Mouse (Mus musculus) gastrocnemius, postnatal 25 days (tissue): ENCODE results near the gene Pawr. TPM values are rescaled to one million over a fixed set of nuclear protein-coding genes. Genes with fewer than 3 reads are reported as not detected.

Experiments
- DNase-seq: peaks from one replicate; pipeline ENCODE4 v3.0.0; 2022
- total RNA-seq, 2 experiments: library from RNA; stranded (reverse); gene quantifications; 1 replicate in 1 of 2; 2 replicates in 1 of 2; pipeline ENCODE4 v1.2.3; 2021

Gene Pawr
- total RNA-seq, 2 experiments from 2014 or later: 0.51 to 1.3 TPM

DNA sequence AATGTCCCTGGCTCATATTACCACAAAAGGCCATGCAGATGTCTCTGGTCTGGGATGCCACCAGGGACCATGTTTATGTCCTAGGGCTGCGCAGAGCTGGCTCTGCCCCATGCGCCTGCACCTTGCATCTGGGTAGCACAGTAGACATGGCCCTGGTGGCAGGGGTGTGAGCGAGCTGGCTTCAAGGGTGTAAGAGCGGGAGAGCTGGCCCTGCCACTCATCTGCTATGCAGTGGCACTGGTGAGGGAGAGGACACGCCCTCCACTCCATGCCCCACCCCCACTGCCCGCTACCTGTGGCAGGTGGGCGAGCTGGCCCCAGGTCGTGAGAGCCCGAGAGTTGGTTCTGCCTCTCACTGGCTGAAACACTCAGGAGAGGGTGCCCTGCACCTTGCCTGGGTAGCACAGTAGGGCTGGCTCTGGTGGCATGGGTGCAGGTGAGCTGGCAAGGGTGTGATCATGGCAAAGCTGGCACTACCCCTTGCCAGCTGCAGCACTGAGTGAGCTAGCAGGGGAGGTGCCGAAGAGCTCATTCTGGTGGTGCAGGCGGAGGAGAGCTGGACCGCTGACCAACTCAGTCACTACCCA, 24.8 kb downstream of the Pawr start:
- no peak for DNase-seq

DNA sequence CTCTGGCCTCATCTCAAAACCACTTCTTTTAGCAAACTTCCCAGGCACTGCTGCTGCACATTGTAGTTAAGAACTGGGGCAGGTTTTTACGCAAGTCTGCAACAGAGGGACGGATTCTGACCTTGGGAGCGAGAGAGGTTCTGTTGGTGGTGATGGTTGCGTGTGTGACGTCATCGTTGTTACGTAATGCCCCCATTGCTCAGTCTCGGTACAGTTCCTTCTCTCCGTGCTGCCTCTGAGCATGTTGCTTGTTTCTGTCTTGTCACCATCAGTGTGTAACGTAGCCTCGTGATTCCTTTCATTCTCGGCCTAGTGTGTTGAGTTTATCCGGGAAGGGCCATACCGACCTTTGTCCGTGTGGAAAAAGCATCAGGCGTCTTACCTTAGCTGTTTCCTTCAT, 28.1 kb downstream of the Pawr start:
- DNase-seq: no peak

DNA sequence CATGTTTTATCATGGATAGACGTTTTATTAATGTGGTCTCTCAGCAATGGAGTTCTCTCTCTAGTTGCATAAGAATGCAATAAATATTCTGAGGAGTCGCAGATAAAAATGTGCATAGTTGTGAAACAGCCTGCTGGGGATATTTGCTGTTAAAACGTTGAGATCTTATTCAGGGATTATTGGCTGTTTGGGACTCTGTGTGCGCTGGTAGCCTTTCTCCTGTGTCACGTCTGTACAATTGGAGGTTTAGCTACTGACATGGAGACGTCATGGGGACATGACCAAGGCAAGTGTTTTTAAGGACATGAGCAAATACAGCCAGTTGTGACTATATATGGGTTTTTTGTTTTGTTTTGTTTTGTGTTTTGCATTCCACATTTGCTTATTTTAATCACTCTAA, 28.9 kb downstream of the Pawr start:
- DNase-seq: no peak

DNA sequence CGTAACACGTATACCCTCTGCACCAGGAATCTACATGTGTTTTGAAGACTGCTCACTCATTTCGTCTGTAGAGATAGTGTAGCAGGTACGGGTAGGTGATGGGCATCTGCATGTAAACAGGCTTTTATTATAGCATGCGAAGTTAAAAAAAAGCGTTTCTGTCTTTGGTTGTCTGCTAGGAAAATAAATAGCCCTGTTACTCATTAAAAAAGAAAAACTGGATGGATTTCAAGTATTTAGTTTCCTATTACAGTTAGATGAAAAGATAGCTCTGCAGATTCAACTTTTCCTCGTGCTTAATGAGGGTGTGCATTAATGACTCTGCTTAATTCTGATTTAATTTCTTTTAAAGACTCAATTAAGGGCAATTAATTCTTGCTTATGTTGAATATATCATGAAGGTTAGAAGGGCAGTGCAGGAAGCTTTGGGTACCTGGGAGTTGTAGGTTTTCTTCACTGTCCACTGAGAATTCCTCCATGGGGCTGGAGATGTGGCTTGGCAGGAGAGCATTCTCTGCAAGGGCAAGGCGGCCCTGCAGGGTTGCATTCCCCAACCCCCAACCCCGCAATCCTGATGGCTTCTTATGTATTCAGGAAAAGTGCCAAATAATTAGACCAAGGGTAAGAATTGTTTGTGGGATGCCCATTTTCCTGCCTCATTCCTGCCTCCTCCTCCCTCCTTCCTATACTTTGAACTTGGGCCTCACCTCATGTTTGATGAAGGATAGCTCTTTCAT, 29.7 kb downstream of the Pawr start:
- no peak for DNase-seq

DNA sequence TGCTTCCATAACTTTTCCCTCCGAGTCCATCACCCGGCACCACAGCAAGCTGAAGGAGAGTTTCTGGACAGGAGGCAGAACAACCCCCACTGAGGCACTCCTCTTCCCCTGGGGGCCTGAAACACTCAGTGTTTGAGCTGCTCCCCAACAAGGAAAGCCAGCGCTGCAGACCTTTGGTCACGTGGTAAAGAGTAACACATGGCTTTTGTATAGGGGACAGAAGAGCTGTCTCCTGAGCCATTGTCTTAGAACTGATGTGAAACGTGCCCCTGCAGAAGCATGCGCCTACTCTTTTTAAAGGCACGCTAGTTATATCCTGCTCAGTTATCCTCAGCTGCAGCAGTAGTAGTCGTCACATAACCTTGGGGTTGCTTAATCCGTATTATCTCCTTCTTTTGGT, 32.0 kb downstream of the Pawr start:
- DNase-seq: no peak

DNA sequence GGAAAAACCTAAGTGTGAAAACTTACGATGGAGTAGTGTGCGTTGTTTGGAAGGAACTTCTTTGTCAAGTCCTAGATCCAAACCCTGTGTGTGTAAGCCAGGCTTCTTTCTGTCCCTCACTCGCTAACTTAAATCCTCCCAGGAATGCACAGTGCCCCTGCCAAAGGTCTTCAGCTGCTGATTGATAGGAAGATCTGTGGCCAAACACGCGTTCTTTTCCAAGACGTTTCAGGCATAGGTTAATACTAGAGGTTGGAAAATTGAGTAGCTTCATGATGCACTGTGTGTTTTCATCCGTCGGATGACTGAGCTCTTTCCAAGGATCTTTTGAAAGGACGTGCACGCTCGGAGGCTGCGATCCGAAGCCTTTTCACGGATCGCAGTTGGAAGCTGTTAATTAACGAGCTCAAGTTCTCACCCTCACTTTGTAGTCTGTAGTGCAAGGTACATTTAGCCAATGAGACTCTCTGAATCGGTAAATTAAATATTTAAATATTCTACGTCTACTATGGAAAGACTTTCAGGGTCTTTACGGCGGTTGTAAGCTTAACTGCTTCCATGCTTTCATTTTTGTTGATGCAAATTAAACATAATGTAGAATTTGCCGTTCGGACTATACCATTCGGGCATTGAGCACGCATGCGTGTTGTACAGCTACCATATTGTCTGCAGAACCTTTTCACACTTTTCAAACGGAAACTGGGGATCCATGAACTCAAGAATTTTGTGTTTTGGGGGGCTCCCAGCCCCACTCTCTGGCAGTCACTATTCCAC, 33.2 kb downstream of the Pawr start:
- no peak for DNase-seq

DNA sequence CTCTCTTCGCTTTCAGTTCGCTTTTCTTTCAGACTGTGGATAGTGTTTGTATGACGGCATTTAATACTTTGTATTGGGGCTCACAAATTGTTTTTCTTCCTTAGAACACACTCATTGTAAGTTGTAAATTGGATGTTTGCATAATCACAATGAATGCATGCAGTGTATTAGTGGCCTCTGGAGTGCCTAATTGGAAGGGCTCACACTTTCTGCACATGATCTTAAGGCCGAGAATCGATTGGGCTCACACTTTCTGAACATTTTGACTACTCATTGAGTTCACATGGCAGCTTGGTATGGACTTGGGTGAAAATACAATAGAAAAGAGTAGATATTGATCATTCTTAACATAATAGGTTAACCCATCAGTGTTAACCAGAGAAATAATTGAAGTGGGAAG, 34.3 kb downstream of the Pawr start:
- DNase-seq: no peak

DNA sequence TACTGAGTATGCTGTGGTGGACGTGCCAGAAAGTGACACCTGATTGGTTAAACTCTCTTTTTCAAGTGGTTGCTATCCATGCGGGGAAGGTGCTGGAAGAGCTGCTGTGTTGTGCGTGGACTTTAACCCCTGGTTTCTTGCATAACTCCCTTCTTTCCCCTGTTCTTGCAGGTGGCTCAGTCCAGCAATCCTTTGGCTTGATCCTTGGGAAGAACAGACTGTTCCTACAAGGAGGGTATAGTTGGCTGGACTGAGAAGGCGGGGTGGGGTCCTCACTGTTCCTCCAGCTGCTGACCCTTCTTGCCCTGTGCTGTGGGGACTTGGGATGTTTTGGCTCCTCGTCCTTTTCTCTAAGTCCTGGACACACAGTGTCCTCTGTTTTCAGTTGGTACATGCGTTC, 36.4 kb downstream of the Pawr start:
- no peak for DNase-seq

DNA sequence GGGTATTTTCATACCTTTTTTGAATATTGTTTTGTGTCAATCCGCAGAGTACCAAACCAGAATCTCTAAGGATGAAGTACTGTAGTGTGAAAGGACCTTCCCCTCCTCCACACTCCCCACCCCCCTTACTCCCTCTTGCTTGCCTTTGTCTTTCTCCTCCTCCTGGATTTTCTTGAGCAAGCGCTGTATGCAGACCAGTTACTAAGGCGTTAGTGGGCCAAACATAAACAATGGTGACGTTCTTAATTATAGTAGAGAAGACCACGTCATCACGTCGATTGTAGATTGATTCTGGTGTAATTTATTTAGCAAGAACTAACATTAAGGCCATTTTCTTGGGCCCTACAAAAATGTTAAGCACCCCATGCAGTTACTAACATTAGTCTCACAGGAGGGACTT, 40.3 kb downstream of the Pawr start:
- DNase-seq: no peak

DNA sequence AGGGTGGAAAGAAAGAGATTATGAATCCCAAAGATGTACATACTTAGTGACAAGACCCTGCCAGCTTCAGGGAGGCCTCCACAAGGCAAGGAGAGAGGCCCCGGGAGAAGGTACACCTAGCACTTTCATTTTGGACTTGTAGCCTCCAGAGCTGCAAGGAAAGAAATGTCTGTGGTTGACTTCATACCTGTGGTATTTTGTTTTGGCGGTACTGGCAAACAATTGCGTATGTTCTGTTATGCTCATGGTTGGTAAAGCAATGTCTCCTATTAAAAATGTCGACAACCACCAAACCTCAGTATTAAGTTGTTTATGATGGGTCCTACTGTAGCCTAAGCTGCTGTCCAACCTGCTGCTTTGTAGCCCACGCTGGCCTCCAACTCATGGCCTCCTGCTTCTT, 40.9 kb downstream of the Pawr start:
- no peak for DNase-seq

DNA sequence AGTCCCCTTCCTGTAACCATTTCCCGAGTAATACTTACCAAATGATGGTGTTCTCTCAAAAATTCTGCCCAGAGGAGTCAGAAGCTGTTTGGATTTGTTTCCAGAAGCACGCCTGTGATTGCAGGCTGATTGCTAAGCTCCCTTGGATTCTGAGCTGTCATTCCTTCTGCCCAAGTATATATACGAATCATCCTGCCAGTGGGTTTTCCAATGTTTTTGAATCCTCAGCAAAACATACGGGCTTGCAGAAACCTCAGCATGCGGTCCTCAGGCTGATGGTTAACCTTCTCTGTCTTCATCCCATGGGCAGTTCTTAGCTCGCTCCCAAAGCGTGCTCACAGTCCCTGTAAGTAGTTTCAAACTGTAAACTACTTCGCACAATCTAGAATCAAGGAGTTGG, 43.9 kb downstream of the Pawr start:
- DNase-seq: no peak

DNA sequence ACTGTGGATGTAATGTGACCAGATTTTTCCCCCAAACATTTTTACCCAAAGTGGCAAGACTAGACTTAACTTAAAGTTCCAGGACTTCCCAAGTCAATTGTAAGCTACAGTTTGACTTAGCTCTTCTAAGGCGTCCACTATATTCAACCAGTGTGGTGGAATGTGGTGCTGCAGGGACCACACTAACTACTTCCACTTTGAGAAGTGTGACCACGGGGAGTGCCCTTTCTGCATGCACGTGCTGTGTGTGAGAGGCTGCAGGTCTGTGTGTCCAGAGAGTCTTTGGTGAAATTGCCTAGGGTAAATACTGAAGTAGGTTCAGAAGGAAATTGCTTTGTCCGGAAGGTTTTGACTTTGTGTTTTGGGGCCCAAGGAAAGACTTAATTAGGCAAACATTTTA, 44.4 kb downstream of the Pawr start:
- DNase-seq: no peak

DNA sequence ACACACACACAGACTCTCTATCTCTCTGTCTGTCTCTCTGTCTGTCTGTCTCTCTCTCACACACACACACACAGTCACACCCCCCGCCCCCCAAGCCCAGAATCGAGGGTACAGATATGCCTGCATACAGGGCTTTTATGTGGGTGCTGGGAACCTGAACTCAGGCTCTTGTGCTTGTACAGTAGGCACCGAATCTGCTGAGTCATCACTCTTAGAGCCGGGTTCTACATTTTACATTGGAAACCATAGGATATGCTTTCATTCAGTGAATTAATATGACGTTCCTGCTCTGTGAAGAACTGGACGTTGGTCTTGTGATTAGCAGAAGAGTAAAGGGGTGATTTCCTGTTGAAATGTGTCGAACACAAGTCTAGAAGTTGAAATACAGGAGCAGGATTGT, 45.4 kb downstream of the Pawr start:
- DNase-seq: no peak

DNA sequence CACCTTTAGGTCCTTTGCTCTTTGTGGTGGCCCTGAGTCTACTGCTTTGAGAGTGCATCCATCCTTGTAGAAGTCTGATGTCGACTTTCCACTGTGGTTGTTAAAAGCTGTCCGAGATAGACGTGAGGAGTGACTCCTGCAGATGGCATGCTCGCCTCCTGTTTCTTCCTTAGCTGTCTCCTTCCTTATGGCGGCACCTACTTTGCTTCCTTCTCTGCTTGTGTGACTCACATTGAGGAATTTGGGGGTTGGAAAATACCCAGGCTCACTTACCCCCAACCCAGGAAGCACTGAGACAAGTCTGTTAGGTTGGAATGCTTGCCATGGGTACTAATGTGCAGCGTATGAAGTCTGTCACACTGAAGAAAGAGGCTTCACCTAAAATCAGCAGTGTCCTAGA, 46.1 kb downstream of the Pawr start:
- DNase-seq: no peak

DNA sequence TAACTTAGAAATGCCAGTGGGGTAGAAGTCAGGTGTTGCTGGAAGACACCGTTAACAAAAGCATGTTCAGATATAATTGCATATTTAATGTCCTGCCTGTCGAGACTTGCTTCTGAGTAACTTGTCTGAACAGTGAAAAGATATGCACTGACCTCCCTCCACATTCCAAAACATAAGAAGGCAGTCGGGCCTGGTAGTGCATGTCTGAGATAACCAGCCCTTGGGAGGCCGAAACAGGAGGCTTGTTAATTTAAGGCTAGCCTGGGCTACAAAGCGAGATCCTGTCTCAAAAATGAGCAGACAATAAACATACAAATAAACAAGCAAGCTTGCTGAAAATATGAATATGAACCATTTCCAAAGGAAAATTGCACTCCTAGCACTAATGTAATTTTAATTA, 46.6 kb downstream of the Pawr start:
- no peak for DNase-seq

DNA sequence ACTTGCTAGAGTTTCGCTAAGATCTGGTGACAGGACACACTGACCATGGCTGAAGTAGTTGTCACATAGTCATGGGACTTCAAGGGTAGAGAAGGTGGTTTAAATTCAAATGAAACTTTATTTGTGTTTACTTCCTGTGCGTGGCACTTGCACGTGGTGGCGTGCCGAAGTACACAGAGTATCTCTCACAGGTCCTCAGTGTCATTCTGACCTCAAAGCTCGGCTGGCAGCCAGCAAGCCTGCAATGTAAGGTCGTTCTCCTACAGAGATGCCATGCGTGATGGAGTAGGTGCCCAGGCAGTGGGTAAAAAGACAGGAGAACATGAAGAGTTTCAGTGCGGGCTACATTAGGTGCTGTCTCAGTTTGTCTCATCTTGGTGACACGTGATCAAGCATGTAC, 48.8 kb downstream of the Pawr start:
- DNase-seq: no peak

DNA sequence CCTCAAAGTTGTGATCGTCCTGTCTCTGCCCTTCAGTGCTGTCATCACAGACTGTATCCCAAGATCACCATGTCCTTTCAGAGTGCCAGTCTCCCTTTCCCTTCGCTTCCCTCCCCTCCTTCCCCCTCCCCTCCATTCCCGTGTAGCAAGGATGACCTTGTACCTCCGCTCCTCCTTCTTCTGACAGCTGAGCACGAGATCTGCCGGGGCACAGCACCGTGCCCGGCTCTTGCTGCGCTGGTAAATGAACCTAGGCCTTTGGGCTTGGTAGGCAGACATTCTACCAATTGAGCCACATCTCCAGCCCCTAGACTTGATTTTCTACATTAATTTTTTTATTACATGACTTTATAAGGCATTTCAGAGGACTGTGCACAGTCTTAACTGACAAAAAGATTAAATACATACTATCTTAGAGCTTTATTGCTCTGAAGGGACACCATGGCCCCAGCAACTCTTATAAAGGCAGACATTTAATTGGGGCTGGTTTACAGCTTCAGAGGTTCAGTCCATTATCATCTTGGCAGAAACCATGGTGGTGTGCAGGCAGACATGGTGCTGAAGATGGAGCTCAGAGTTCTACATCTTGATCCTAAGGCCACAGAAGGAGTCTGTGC, 52.3 kb downstream of the Pawr start:
- no peak for DNase-seq

DNA sequence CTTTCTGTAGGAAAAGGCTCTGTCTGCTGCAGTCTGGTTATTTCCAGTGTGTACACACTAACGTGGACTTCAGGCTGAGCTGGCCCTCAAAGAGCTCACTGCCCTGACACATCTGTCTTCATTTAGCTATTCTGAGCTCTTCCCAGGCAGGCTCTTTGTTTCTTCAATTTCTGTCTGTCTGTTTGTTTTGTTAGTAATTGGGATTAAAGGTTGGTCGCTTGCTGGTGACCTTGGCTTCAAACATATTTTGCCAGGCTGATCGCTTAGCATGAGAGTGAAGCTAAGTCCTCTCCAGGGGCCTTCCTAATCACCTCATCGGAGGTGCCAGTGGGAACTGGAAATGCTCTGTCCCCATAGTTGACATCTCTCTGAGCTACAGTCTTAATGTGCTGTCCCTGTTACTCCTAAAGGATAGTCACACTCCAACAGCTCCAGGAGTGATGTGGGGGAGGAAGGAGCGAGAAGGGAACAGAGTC, 53.6 kb downstream of the Pawr start:
- no peak for DNase-seq

DNA sequence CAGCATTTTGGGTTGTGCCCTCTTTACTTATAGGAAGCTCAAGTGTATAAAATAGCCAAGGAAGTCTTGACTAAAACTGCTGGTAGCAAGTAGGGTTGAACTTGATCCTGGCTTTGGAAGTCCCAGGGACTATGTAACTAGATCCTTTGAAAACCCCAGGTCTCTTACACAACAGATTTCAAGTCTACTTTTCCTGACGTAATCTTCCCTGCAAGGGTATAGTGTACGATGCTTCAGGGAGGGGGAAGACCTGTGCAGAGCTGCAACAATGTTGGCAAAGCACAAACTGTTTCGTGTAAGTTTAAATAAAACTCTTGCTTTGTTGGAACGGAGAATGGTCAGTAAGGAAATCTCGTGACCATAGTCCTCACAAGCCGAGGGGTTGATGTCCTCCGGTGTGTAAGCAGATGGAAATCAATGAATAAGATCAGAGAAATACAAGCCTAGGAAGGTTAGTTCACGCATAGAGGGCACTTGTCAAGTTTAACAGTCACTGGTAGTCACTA, 56.5 kb downstream of the Pawr start:
- no peak for DNase-seq

DNA sequence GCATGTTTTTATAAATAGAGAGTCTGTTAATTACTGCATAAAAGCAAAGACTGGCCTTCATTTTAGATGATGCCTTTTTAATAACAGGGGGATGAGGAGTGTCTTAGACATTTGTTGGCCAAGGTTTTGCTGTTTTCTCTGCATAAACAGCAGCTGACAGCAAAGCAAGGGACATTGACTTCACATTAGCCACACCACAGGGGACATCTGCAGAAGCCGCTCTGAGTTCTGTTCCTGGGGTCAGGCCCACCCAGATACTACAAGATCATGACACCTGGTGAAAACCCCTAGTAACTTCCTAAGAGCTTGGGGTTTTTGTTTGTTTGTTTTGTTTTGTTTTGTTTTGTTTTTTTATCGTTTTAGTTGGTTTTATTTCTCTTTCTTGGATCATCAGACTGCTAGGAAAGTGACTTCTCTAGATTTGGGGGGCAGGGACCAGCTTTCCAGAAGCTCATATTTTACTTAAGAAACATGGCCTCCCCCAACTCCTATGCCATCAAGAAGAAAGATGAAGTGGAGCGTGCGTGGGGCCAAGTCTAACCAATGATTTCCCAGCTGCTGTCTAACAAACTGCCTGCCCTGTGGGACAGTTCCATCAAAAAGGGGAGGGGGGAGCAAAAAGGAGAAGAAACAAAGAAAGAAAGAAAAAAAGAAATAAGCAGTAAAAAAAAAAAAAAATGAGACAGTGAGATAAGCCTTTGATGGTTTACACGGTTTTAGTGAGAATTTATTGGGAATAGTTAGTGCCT, 57.4 kb downstream of the Pawr start:
- no peak for DNase-seq

DNA sequence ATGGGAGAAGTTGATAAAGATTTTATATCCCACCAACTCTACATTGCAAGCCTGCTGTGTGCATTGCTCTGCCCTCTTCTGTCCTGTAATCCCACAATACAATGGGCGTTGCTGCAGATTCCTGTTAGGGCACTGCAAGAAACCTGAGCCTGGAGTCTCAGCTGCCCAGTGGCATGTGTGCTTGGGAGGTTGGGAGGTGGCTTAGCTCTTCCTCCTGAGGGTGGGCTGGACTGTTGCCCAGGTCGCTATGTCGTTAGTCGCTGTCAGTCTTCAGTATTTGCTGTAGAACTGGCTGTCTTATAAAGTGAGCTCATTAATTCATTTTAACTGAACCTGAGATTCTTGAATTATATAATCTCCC, 58.0 kb downstream of the Pawr start:
- DNase-seq: peak; percentile 12

DNA sequence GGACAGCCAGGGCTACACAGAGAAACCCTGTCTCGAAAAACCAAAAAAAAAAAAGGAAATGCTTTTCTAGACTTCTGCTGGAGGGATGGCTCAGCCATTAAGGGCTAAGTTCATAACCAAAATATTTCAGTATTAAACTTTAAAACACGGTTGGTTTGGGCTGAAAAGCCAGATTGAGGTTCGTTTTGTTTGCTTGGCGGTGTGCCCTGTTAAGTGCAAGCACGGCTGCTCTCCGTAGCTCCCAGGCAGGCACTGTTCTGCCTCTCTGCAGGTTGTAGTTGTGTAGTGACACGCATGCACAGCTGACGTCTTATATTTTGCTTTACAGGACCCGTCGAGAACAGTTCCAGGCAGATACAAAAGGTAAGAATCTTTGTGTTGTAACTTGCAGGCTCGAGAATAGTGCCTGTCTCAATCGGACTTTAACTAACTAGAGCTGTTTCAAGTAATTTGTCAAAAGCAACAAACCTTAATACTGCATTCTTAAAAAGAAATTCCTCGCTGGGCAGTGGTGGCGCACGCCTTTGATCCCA, 59.5 kb downstream of the Pawr start:
- no peak for DNase-seq
